ENCODE assay signal across 18 mouse cellular contexts in the genomic region with DNA sequence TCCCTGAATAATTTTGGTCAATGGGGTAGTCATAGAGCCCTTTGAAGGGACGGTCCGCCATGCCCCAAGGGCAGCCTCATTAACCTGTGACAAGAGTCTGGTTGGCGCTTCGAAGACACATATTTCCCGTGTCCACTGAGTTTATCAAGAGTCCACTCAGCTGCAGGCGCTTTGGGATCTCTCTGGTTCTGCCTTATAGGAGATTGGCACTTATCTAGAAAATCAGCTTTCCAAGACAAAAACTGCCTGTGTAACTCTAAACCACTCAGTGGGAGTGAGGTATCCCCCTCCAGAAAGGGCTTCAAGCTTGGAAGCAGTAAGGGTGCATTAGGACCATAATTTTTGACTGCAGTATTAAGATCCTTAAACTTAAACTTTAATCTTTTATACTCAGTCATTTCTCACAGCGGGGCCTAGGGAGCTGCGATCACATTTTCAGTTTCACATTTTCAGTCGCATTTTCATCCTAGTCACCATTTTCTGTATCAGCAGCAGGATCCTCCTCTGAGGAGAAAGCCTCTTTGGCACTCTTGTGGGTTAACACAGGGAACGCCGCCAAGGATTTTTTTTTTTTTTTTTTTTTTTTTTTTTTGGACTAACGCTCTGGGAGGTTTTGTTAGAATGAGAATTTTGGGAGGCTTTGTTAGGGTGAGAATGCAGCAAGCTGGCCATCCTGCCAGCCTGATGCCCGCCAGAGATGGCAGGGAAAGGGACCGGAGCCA.
A peak's percentile ranks its signal among the peaks of the same experiment; 100 is the strongest.
DNase-seq lines count a peak whose midpoint lies in the region; ATAC-seq and TF ChIP-seq lines count a peak whose summit lies in the region.
"Had no signal": no experiment of that assay in that cellular context is flagged by ENCODE, and none has a peak within 500 bp of the region (broad histone marks: within the 10 kb centered on the region; RNA-seq: fewer than 3 reads in every experiment).

No protein-coding gene starts in this region.

- intact Hi-C loops in left cerebral cortex, postnatal 4 days (cut with DNase I), result no loop called here

- no peak for TF ChIP-seq CTCF in forebrain, postnatal 0 days (IDR thresholded peaks at IDR 0.05; ENCODE audit: low read depth)
- no peak for TF ChIP-seq CTCF in brain, embryonic 14.5 days (IDR thresholded peaks at IDR 0.05; ENCODE audit: borderline replicate concordance, extremely low read depth, insufficient read depth, insufficient read length)

- ATAC-seq in forebrain, postnatal 0 days, result peak; percentile 56; the same call in 1 of the 2 replicates
- no peak for ATAC-seq in forebrain, embryonic 15.5 days (replicated peaks)
- ATAC-seq: inflammation-experienced regulatory T-cells, adult 6 months had no signal

- no peaks in the 10 kb centered on the region for H3K36me3 ChIP-seq in forebrain, postnatal 0 days (ENCODE audit: insufficient read depth)
- H3K36me3 ChIP-seq in forebrain, embryonic 15.5 days, result no peaks in the 10 kb centered on the region
- H3K36me3 ChIP-seq: embryonic facial prominence, embryonic 15.5 days; heart, embryonic 12.5 days; hindbrain, embryonic 10.5 days; hindbrain, embryonic 15.5 days had no signal

- no peaks in the 10 kb centered on the region for H3K27me3 ChIP-seq in forebrain, postnatal 0 days (ENCODE audit: insufficient read depth, low read length)
- H3K27me3 ChIP-seq in forebrain, embryonic 15.5 days, result no peaks in the 10 kb centered on the region
- H3K27me3 ChIP-seq: embryonic facial prominence, embryonic 15.5 days; heart, embryonic 12.5 days; hindbrain, embryonic 15.5 days had no signal

- H3K27ac ChIP-seq in forebrain, postnatal 0 days (ENCODE audit: low read depth, low read length), result no peak overlapping the region
- no peak overlapping the region for H3K27ac ChIP-seq in forebrain, embryonic 15.5 days (replicated peaks)
- H3K27ac ChIP-seq: embryonic facial prominence, embryonic 15.5 days; gastrocnemius, adult 2 months; hindbrain, embryonic 10.5 days; hindbrain, embryonic 15.5 days had no signal

- no peaks in the 10 kb centered on the region for H3K4me1 ChIP-seq in forebrain, postnatal 0 days (ENCODE audit: insufficient read depth)
- no peaks in the 10 kb centered on the region for H3K4me1 ChIP-seq in forebrain, embryonic 15.5 days
- H3K4me1 ChIP-seq: embryonic facial prominence, embryonic 15.5 days; heart, embryonic 12.5 days; hindbrain, embryonic 10.5 days; hindbrain, embryonic 15.5 days had no signal

- H3K4me3 ChIP-seq in forebrain, postnatal 0 days (ENCODE audit: low read depth, low read length), result no peak overlapping the region
- H3K4me3 ChIP-seq in forebrain, embryonic 15.5 days, result no peak overlapping the region
- H3K4me3 ChIP-seq: embryonic facial prominence, embryonic 15.5 days; erythroblast, embryonic 14.5 days; gastrocnemius, adult 2 months; heart, embryonic 12.5 days; hindbrain, embryonic 10.5 days; hindbrain, embryonic 15.5 days had no signal

- H3K4me2 ChIP-seq in forebrain, postnatal 0 days (ENCODE audit: low read depth), result no peak overlapping the region
- no peak overlapping the region for H3K4me2 ChIP-seq in forebrain, embryonic 15.5 days (replicated peaks)
- H3K4me2 ChIP-seq: embryonic facial prominence, embryonic 15.5 days; heart, embryonic 12.5 days; hindbrain, embryonic 15.5 days had no signal

- peak; percentile 50 for DNase-seq in forebrain, postnatal 0 days
- peak; percentile 19 for DNase-seq in left cerebral cortex, postnatal 4 days
- DNase-seq in left cerebral cortex, adult 11 months (ENCODE audit: low spot score), result no peak
- DNase-seq in brain, embryonic 14.5 days (ENCODE audit: low read depth), result peak; percentile 19
- DNase-seq in thymus, postnatal 4 days, result no peak
- DNase-seq: adrenal gland, adult 8-10 months; adrenal gland, postnatal 36 days; embryo, embryonic 11 days; gastrocnemius, adult 2 months; gastrocnemius, postnatal 25 days; kidney, adult 18-20 months had no signal

- H3K9ac ChIP-seq in forebrain, postnatal 0 days, result no peak overlapping the region
- H3K9ac ChIP-seq in forebrain, embryonic 15.5 days (replicated peaks), result no peak overlapping the region
- H3K9ac ChIP-seq: embryonic facial prominence, embryonic 15.5 days; heart, embryonic 12.5 days; hindbrain, embryonic 15.5 days had no signal

- H3K9me3 ChIP-seq in forebrain, postnatal 0 days (ENCODE audit: low read length), result no peaks in the 10 kb centered on the region
- H3K9me3 ChIP-seq in forebrain, embryonic 15.5 days, result no peaks in the 10 kb centered on the region
- H3K9me3 ChIP-seq: embryonic facial prominence, embryonic 15.5 days; hindbrain, embryonic 10.5 days; hindbrain, embryonic 15.5 days had no signal

- WGBS in forebrain, postnatal 0 days, result 72% methylated on average over 14 of the region's 14 CpGs
- WGBS in forebrain, embryonic 15.5 days, result 78% methylated on average over 14 of the region's 14 CpGs

- no peak for TF ChIP-seq POLR2A in brain, embryonic 14.5 days (IDR thresholded peaks at IDR 0.05; ENCODE audit: borderline replicate concordance, extremely low read depth, insufficient read depth, insufficient read length, poor library complexity, severe bottlenecking)

Comparison
In these comparisons a context has a peak if more than half of its experiments do, and no peak if none do; other contexts are left out.
1. DNase-seq: peak in forebrain, postnatal 0 days (single experiment), left cerebral cortex, postnatal 4 days (single experiment) and brain, embryonic 14.5 days (single experiment); none in left cerebral cortex, adult 11 months (single experiment) and thymus, postnatal 4 days (single experiment).